Mouse (Mus musculus): Measurements from ENCODE around the gene Scd2.

GRCm38 (mm10) chr19:44331911-44332310, 38.4 kb downstream of the Scd2 start:
- TF ChIP-seq CTCF (IDR thresholded peaks at IDR 0.05; ENCODE audit: low read depth, low read length) (no peak), EP300 (IDR thresholded peaks at IDR 0.05; ENCODE audit: insufficient read depth, low read depth, low read length) (no peak)
